9 mouse cellular contexts compared by ENCODE assay signal in the genomic region with DNA sequence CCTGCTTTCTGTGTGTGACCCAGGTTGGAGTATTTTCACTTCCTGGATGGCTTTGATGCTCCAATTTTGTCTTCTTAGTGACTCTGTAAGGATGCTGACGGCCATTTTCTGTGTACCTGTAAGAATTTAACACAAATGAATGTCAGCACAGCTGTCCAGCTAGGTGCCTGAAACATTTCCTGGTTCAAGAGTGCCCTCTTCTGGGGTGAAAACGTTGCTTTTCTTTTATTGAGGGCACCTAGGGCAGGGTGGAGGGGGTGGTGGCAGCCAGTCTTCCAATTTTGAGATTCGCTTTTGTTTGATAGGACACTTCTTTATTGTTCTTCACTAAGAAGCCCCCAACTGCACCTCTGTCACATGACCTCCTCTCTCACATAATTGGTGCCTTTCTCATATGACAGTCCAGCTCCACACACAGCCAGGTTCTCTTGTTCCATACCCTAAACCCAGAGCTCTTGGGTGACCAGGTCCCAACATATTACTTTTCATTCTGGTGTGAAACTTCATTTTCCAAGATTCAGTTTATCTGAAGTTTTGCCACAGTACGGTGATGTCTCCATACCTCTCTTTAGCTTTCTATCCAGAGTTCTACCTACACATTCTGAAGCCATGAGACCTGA.
DNase-seq lines count a peak whose midpoint lies in the region; ATAC-seq and TF ChIP-seq lines count a peak whose summit lies in the region.
"Had no signal": no experiment of that assay in that cellular context is flagged by ENCODE, and none has a peak within 500 bp of the region (broad histone marks: within the 10 kb centered on the region; RNA-seq: fewer than 3 reads in every experiment).

No protein-coding gene starts in this region.

- TF ChIP-seq CTCF in gastrocnemius, adult 2 months (IDR thresholded peaks at IDR 0.05), result peak; percentile 67

- no peak overlapping the region for H3K9ac ChIP-seq in intestine, embryonic 15.5 days
- H3K9ac ChIP-seq in limb, embryonic 13.5 days, result no peak overlapping the region
- H3K9ac ChIP-seq: lung, embryonic 15.5 days had no signal

- no peaks in the 10 kb centered on the region for H3K9me3 ChIP-seq in intestine, embryonic 15.5 days
- no peaks in the 10 kb centered on the region for H3K9me3 ChIP-seq in limb, embryonic 13.5 days
- H3K9me3 ChIP-seq: lung, embryonic 15.5 days had no signal

- peak; percentile 26 for DNase-seq in gastrocnemius, adult 2 months
- no peak for DNase-seq in gastrocnemius, postnatal 25 days
- DNase-seq in ZHBTc4 (ENCODE audit: low read depth, low spot score), result peak; percentile 65
- peak; percentile 52 for DNase-seq in embryo, embryonic 11.5 days (ENCODE audit: low read depth, low spot score)
- DNase-seq in right cerebral cortex, adult 2 months (ENCODE audit: low spot score in 2 of 2), result peak; percentile 47 to 59
- DNase-seq in thymus, postnatal 10 days (ENCODE audit: low spot score in 2 of 2), result no peak

- intact Hi-C loops in gastrocnemius, adult 2 months (cut with DNase I), result loop anchor here (2.0 to 5.0 kb wide), 2 partner anchors 204 to 752 kb away; no protein-coding TSS in a partner anchor

- ATAC-seq in intestine, embryonic 15.5 days, result peak; percentile 41; the same call in 1 of the 2 replicates
- peak; percentile 75 for ATAC-seq in limb, embryonic 13.5 days (ENCODE audit: low FRiP score, low read depth)

- H3K36me3 ChIP-seq in intestine, embryonic 15.5 days, result no peaks in the 10 kb centered on the region
- H3K36me3 ChIP-seq in limb, embryonic 13.5 days, result no peaks in the 10 kb centered on the region
- H3K36me3 ChIP-seq: lung, embryonic 15.5 days had no signal

- H3K27me3 ChIP-seq in intestine, embryonic 15.5 days (replicated peaks), result no peaks in the 10 kb centered on the region
- no peaks in the 10 kb centered on the region for H3K27me3 ChIP-seq in limb, embryonic 13.5 days
- H3K27me3 ChIP-seq: lung, embryonic 15.5 days had no signal

- no peak overlapping the region for H3K27ac ChIP-seq in gastrocnemius, adult 2 months
- no peak overlapping the region for H3K27ac ChIP-seq in intestine, embryonic 15.5 days
- H3K27ac ChIP-seq in limb, embryonic 13.5 days, result no peak overlapping the region
- H3K27ac ChIP-seq: lung, embryonic 15.5 days had no signal

- H3K4me1 ChIP-seq in intestine, embryonic 15.5 days (replicated peaks), result no peaks in the 10 kb centered on the region
- H3K4me1 ChIP-seq in limb, embryonic 13.5 days, result no peaks in the 10 kb centered on the region

- H3K4me2 ChIP-seq in intestine, embryonic 15.5 days (replicated peaks), result no peak overlapping the region
- H3K4me2 ChIP-seq in limb, embryonic 13.5 days (replicated peaks), result no peak overlapping the region
- H3K4me2 ChIP-seq: lung, embryonic 15.5 days had no signal

- WGBS in intestine, embryonic 15.5 days, result 44% methylated on average over 4 of the region's 4 CpGs
- 43% methylated on average over 4 of the region's 4 CpGs for WGBS in limb, embryonic 13.5 days

- H3K4me3 ChIP-seq in gastrocnemius, adult 2 months, result no peak overlapping the region
- no peak overlapping the region for H3K4me3 ChIP-seq in intestine, embryonic 15.5 days (replicated peaks)
- H3K4me3 ChIP-seq in limb, embryonic 13.5 days, result no peak overlapping the region
- H3K4me3 ChIP-seq: lung, embryonic 15.5 days had no signal

Comparison
In these comparisons a context has a peak if more than half of its experiments do, and no peak if none do; other contexts are left out.
1. DNase-seq: peak in gastrocnemius, adult 2 months (single experiment), ZHBTc4 (single experiment), embryo, embryonic 11.5 days (single experiment) and right cerebral cortex, adult 2 months (2 of 2); none in gastrocnemius, postnatal 25 days (single experiment) and thymus, postnatal 10 days (0 of 2).